Mouse (Mus musculus) MN1 (cell line): Measurements from ENCODE around the gene Fkbp5.

Experiments used
- DNase-seq: peaks from one replicate; pipeline ENCODE4 v3.0.0-alpha.2; 2016; ENCODE audit warnings: low spot score

Gene Fkbp5

GRCm38 (mm10) chr17:28504182-28504581, 13.1 kb downstream of the Fkbp5 start:
- DNase-seq, result no peak

- no peak for DNase-seq
Observed at GRCm38 (mm10) chr17:28502196-28502821, 15.0 kb downstream of the Fkbp5 start.

- DNase-seq, result no peak
Observed at GRCm38 (mm10) chr17:28500465-28500864, 16.9 kb downstream of the Fkbp5 start.

- DNase-seq, result no peak
Observed at GRCm38 (mm10) chr17:28499190-28499589, 18.1 kb downstream of the Fkbp5 start.

GRCm38 (mm10) chr17:28495832-28496231, 21.5 kb downstream of the Fkbp5 start:
- no peak for DNase-seq

- DNase-seq, result no peak
Observed at GRCm38 (mm10) chr17:28491035-28491770, 26.1 kb downstream of the Fkbp5 start.

GRCm38 (mm10) chr17:28488258-28489013, 28.9 kb downstream of the Fkbp5 start:
- DNase-seq, result no peak

- DNase-seq, result no peak
Observed at GRCm38 (mm10) chr17:28487584-28488257, 29.6 kb downstream of the Fkbp5 start.

- DNase-seq, result no peak
Observed at GRCm38 (mm10) chr17:28486720-28487119, 30.6 kb downstream of the Fkbp5 start.

- peak; percentile 98 for DNase-seq
Observed at GRCm38 (mm10) chr17:28485977-28486400, 31.3 kb downstream of the Fkbp5 start.

GRCm38 (mm10) chr17:28485446-28485948, 31.8 kb downstream of the Fkbp5 start:
- peak; percentile 74 for DNase-seq

- no peak for DNase-seq
Observed at GRCm38 (mm10) chr17:28484704-28485445, 32.5 kb downstream of the Fkbp5 start.

- DNase-seq, result no peak
Observed at GRCm38 (mm10) chr17:28477421-28477820, 39.9 kb downstream of the Fkbp5 start.

GRCm38 (mm10) chr17:28476441-28476840, 40.9 kb downstream of the Fkbp5 start:
- DNase-seq, result no peak

- DNase-seq, result no peak
Observed at GRCm38 (mm10) chr17:28475593-28476325, 41.6 kb downstream of the Fkbp5 start.

GRCm38 (mm10) chr17:28472696-28473095, 44.6 kb downstream of the Fkbp5 start:
- DNase-seq, result no peak

- no peak for DNase-seq
Observed at GRCm38 (mm10) chr17:28470876-28471275, 46.5 kb downstream of the Fkbp5 start.

- DNase-seq, result no peak
Observed at GRCm38 (mm10) chr17:28467749-28468148, 49.6 kb downstream of the Fkbp5 start.

GRCm38 (mm10) chr17:28465968-28466367, 51.4 kb downstream of the Fkbp5 start:
- DNase-seq, result no peak

- DNase-seq, result no peak
Observed at GRCm38 (mm10) chr17:28463701-28464443, 53.5 kb downstream of the Fkbp5 start.
